Mouse (Mus musculus) erythroblast, embryonic 14.5 days (primary cell): ENCODE measurements around the gene Tnks2.

ENCODE experiments used
- GATA1 ChIP-seq: IDR thresholded peaks from 2 replicates; pipeline ENCODE4 v1.6.1; 2012; ENCODE audit warnings: low read length, inconsistent platforms, mixed read lengths
- TAL1 ChIP-seq: IDR thresholded peaks from 3 replicates; pipeline ENCODE4 v1.6.1; 2012; ENCODE audit warnings: low read length, inconsistent platforms, mixed read lengths

DNA sequence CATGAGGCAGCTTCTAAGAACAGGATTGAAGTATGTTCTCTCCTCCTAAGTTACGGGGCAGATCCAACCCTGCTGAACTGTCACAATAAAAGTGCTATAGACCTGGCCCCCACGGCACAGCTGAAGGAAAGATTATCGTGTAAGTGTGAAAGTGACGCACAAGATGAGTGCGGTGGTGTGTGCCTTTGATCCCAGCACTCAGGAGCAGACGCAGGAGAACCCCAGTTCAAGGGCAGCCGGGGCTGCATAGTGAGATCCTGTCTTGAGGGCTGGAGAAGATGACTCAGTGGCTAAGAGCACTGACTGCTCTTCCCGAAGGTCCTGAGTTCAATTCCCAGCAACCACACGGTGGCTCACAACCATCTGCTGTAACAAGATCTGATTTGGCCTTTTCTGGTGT, 23.8 kb downstream of the Tnks2 start:
- TF ChIP-seq GATA1, result no peak
- TF ChIP-seq TAL1, result no peak
